Mouse (Mus musculus) T-cell, adult 2 months (primary cell): ENCODE measurements around the gene Tns3.

ENCODE experiments used
- DNase-seq: peaks from one replicate; pipeline ENCODE4 v3.0.0; 2022; ENCODE audit warnings: low spot score

Gene Tns3

GRCm38 (mm10) chr11:8438269-8438668 lies 226.1 kb downstream of the Tns3 start:
- DNase-seq: no peak

GRCm38 (mm10) chr11:8435101-8435500 lies 229.2 kb downstream of the Tns3 start:
- DNase-seq: no peak

GRCm38 (mm10) chr11:8434366-8434765 lies 230.0 kb downstream of the Tns3 start:
- DNase-seq: no peak

- no peak for DNase-seq
These were observed 230.9 kb downstream of the Tns3 start for GRCm38 (mm10) chr11:8433443-8433842.

- DNase-seq: no peak
These were observed 231.4 kb downstream of the Tns3 start for GRCm38 (mm10) chr11:8432941-8433340.

GRCm38 (mm10) chr11:8427660-8428059 lies 236.7 kb downstream of the Tns3 start:
- DNase-seq: no peak

- DNase-seq: no peak
These were observed 239.1 kb downstream of the Tns3 start for GRCm38 (mm10) chr11:8425226-8425570.

- no peak for DNase-seq
These were observed 239.8 kb downstream of the Tns3 start for GRCm38 (mm10) chr11:8424342-8425225.

GRCm38 (mm10) chr11:8405225-8405899 lies 259.0 kb downstream of the Tns3 start:
- DNase-seq: no peak

GRCm38 (mm10) chr11:8401328-8401727 lies 263.0 kb downstream of the Tns3 start:
- no peak for DNase-seq

GRCm38 (mm10) chr11:8396329-8396728 lies 268.0 kb downstream of the Tns3 start:
- no peak for DNase-seq

- DNase-seq: no peak
These were observed 272.8 kb downstream of the Tns3 start for GRCm38 (mm10) chr11:8391564-8391963.

- no peak for DNase-seq
These were observed 278.4 kb downstream of the Tns3 start for GRCm38 (mm10) chr11:8385891-8386405.
